Mouse (Mus musculus): ENCODE data around the gene Naa20.

GRCm38 (mm10) chr2:145859932-145860801, 41.7 kb upstream of the Naa20 start:
- peak; percentile 77 for TF ChIP-seq CTCF (IDR thresholded peaks at IDR 0.05)
- TF ChIP-seq POLR2A (IDR thresholded peaks at IDR 0.05; ENCODE audit: insufficient read depth, low read depth, low read length), result peak; percentile 85
- no peak for TF ChIP-seq EP300 (IDR thresholded peaks at IDR 0.05; ENCODE audit: insufficient read depth, low read depth, low read length)

Data from heart, adult 2 months (tissue).